22 mouse cellular contexts compared by ENCODE assay signal in genomic region chrX:101730010-101730409, GRCm38 (mm10). TPM values are rescaled to one million over a fixed set of nuclear protein-coding genes. Genes with fewer than 3 reads are reported as not detected.
A peak's percentile ranks its signal among the peaks of the same experiment; 100 is the strongest.
DNase-seq lines count a peak whose midpoint lies in the region; TF ChIP-seq lines count a peak whose summit lies in the region.
"Had no signal": no experiment of that assay in that cellular context is flagged by ENCODE, and none has a peak within 500 bp of the region (broad histone marks: within the 10 kb centered on the region; RNA-seq: fewer than 3 reads in every experiment).

No protein-coding gene starts in this region.

- peaks cover 30% of the 10 kb centered on the region for H3K4me1 ChIP-seq in bone marrow macrophage, adult 2 months (ENCODE audit: control insufficient read depth, insufficient read depth, low read length)
- H3K4me1 ChIP-seq: embryonic facial prominence, embryonic 12.5 days; hindbrain, embryonic 12.5 days; hindbrain, embryonic 15.5 days had no signal

- TF ChIP-seq POLR2A in bone marrow macrophage, adult 2 months (IDR thresholded peaks at IDR 0.05; ENCODE audit: borderline replicate concordance, low read depth, low read length): no peak

- peak; percentile 31 for DNase-seq in adrenal gland, adult 2 months
- DNase-seq in adrenal gland, adult 8-10 months: no peak
- peak; percentile 39 for DNase-seq in 416B (ENCODE audit: low read depth)
- no peak for DNase-seq in embryo, embryonic 10 days (ENCODE audit: low spot score)
- DNase-seq in layer of hippocampus, adult 11-12 months (ENCODE audit: low spot score): no peak
- DNase-seq: adrenal gland, postnatal 14 days; cerebellum, adult 11 months; cerebellum, adult 8-10 months; cerebellum, postnatal 10 days; cerebellum, postnatal 36 days; forebrain, postnatal 0 days; gastrocnemius, adult 2 months; gastrocnemius, postnatal 14 days; kidney, adult 2 months had no signal

- peak overlapping the region; percentile 8; the same call in 1 of the 2 replicates for H3K27ac ChIP-seq in bone marrow macrophage, adult 2 months (ENCODE audit: insufficient read depth, low read depth, low read length)
- H3K27ac ChIP-seq: embryonic facial prominence, embryonic 12.5 days; embryonic facial prominence, embryonic 15.5 days; gastrocnemius, adult 2 months; hindbrain, embryonic 12.5 days; hindbrain, embryonic 15.5 days had no signal

- no peak overlapping the region for H3K4me3 ChIP-seq in bone marrow macrophage, adult 2 months (ENCODE audit: insufficient read depth, low read length)
- H3K4me3 ChIP-seq: embryonic facial prominence, embryonic 12.5 days; embryonic facial prominence, embryonic 15.5 days; gastrocnemius, adult 2 months; hindbrain, embryonic 12.5 days; hindbrain, embryonic 15.5 days had no signal

- TF ChIP-seq CTCF in bone marrow macrophage, adult 2 months (IDR thresholded peaks at IDR 0.05; ENCODE audit: low read depth, low read length): no peak

RNA-seq across cellular contexts. Expression of gene Cxcr3, which starts 4.1 kb away (rescaled TPM):
- total RNA-seq in adrenal gland, adult 2 months (2021): under 1 TPM; 0.20 to 0.31 TPM
- polyA plus RNA-seq in adrenal gland, adult 2 months (2012; rRNA removed): 1.5 and 1.9 TPM in 2 replicates
- 1 to 10 TPM in 2 of 4 experiments, under 1 TPM in 2; 0.38 to 1.2 (median 0.89) TPM for total RNA-seq in adrenal gland, adult 8-10 months (2022)
- polyA plus RNA-seq in bone marrow macrophage, adult 2 months (2012; ENCODE audit: insufficient read depth, insufficient read length, missing spikeins): 7.0 and 7.9 TPM in 2 replicates
- total RNA-seq: ES-E14; gastrocnemius, adult 2 months had no signal
- polyA plus RNA-seq: C2C12; embryonic facial prominence, embryonic 12.5 days; heart, embryonic 11.5 days; hindbrain, embryonic 12.5 days; hindbrain, embryonic 15.5 days had no signal

Comparison
In these comparisons a context has a peak if more than half of its experiments do, and no peak if none do; other contexts are left out.
1. DNase-seq: peak in adrenal gland, adult 2 months (single experiment) and 416B (single experiment); none in adrenal gland, adult 8-10 months (single experiment), embryo, embryonic 10 days (single experiment) and layer of hippocampus, adult 11-12 months (single experiment).